Mouse (Mus musculus): ENCODE results near the gene Focad. TPM values are rescaled to one million over a fixed set of nuclear protein-coding genes. Genes with fewer than 3 reads are reported as not detected.

Focad gene
- polyA plus RNA-seq, 1 experiment: 10.3 TPM

- Histone ChIP-seq H3K79me3 (ENCODE audit: low read depth) (no peaks in the 10 kb centered on the region), H3K4me3 (ENCODE audit: insufficient read depth, poor library complexity, severe bottlenecking) (no peak overlapping the region), H3K36me3 (ENCODE audit: control insufficient read depth, insufficient read depth) (no peaks in the 10 kb centered on the region), H3K79me2 (ENCODE audit: control insufficient read depth, insufficient read depth) (no peaks in the 10 kb centered on the region), H3ac (ENCODE audit: control insufficient read depth, insufficient read length, low read depth) (no peak overlapping the region), H3K27me3 (ENCODE audit: control insufficient read depth, insufficient read depth, insufficient read length) (no peaks in the 10 kb centered on the region)
- TF ChIP-seq MYOG (IDR thresholded peaks at IDR 0.05; ENCODE audit: control insufficient read depth, extremely low read depth, insufficient read length) (no peak), FOSL1 (IDR thresholded peaks at IDR 0.05; ENCODE audit: insufficient read depth, low read length, poor library complexity, severe bottlenecking) (no peak), CTCF (IDR thresholded peaks at IDR 0.05; ENCODE audit: control insufficient read depth, insufficient read depth, insufficient read length) (no peak), CEBPB (IDR thresholded peaks at IDR 0.05; ENCODE audit: low read depth) (no peak), MAX (IDR thresholded peaks at IDR 0.05) (no peak), USF1 (IDR thresholded peaks at IDR 0.05; ENCODE audit: low read depth) (no peak), MYOD1 (IDR thresholded peaks at IDR 0.05; ENCODE audit: control insufficient read depth, insufficient read length, low read depth) (no peak)
These were observed 342.7 kb downstream of the Focad start for GRCm38 (mm10) chr4:88437166-88437565.

GRCm38 (mm10) chr4:88437917-88438316 is 343.5 kb downstream of the Focad start:
- TF ChIP-seq USF1 (IDR thresholded peaks at IDR 0.05; ENCODE audit: low read depth) (no peak), CEBPB (IDR thresholded peaks at IDR 0.05; ENCODE audit: low read depth) (no peak), FOSL1 (IDR thresholded peaks at IDR 0.05; ENCODE audit: insufficient read depth, low read length, poor library complexity, severe bottlenecking) (no peak), MYOD1 (IDR thresholded peaks at IDR 0.05; ENCODE audit: control insufficient read depth, insufficient read length, low read depth) (no peak), MAX (IDR thresholded peaks at IDR 0.05) (no peak), MYOG (IDR thresholded peaks at IDR 0.05; ENCODE audit: control insufficient read depth, extremely low read depth, insufficient read length) (no peak), CTCF (IDR thresholded peaks at IDR 0.05; ENCODE audit: control insufficient read depth, insufficient read depth, insufficient read length) (no peak)
- H3K27me3 ChIP-seq (ENCODE audit: control insufficient read depth, insufficient read depth, insufficient read length): no peaks in the 10 kb centered on the region
- no peak overlapping the region for H3ac ChIP-seq (ENCODE audit: control insufficient read depth, insufficient read length, low read depth)
- H3K4me3 ChIP-seq (ENCODE audit: insufficient read depth, poor library complexity, severe bottlenecking): no peak overlapping the region
- H3K79me2 ChIP-seq (ENCODE audit: control insufficient read depth, insufficient read depth): no peaks in the 10 kb centered on the region
- H3K79me3 ChIP-seq (ENCODE audit: low read depth): no peaks in the 10 kb centered on the region
- no peaks in the 10 kb centered on the region for H3K36me3 ChIP-seq (ENCODE audit: control insufficient read depth, insufficient read depth)

GRCm38 (mm10) chr4:88438326-88438989 is 344.0 kb downstream of the Focad start, which contains the start of gene Hacd4:
Gene Hacd4, minus strand, starts transcription at chr4:88438928.
- TF ChIP-seq CTCF (IDR thresholded peaks at IDR 0.05; ENCODE audit: control insufficient read depth, insufficient read depth, insufficient read length) (no peak), FOSL1 (IDR thresholded peaks at IDR 0.05; ENCODE audit: insufficient read depth, low read length, poor library complexity, severe bottlenecking) (no peak), MAX (IDR thresholded peaks at IDR 0.05) (no peak), CEBPB (IDR thresholded peaks at IDR 0.05; ENCODE audit: low read depth) (no peak), MYOG (IDR thresholded peaks at IDR 0.05; ENCODE audit: control insufficient read depth, extremely low read depth, insufficient read length) (no peak), USF1 (IDR thresholded peaks at IDR 0.05; ENCODE audit: low read depth) (no peak), MYOD1 (IDR thresholded peaks at IDR 0.05; ENCODE audit: control insufficient read depth, insufficient read length, low read depth) (no peak)
- peak within 1 kb of the TSS; percentile 19 for H3K4me3 ChIP-seq (ENCODE audit: insufficient read depth, poor library complexity, severe bottlenecking)
- H3K79me3 ChIP-seq (ENCODE audit: low read depth): no peaks in the 10 kb centered on the region
- peak within 1 kb of the TSS; percentile 29 for H3ac ChIP-seq (ENCODE audit: control insufficient read depth, insufficient read length, low read depth)
- no peaks in the 10 kb centered on the region for H3K27me3 ChIP-seq (ENCODE audit: control insufficient read depth, insufficient read depth, insufficient read length)
- no peaks in the 10 kb centered on the region for H3K79me2 ChIP-seq (ENCODE audit: control insufficient read depth, insufficient read depth)
- no peaks in the 10 kb centered on the region for H3K36me3 ChIP-seq (ENCODE audit: control insufficient read depth, insufficient read depth)

- Histone ChIP-seq H3ac (ENCODE audit: control insufficient read depth, insufficient read length, low read depth) (no peak overlapping the region), H3K79me3 (ENCODE audit: low read depth) (no peaks in the 10 kb centered on the region), H3K79me2 (ENCODE audit: control insufficient read depth, insufficient read depth) (no peaks in the 10 kb centered on the region), H3K27me3 (ENCODE audit: control insufficient read depth, insufficient read depth, insufficient read length) (no peaks in the 10 kb centered on the region), H3K4me3 (ENCODE audit: insufficient read depth, poor library complexity, severe bottlenecking) (no peak overlapping the region), H3K36me3 (ENCODE audit: control insufficient read depth, insufficient read depth) (no peaks in the 10 kb centered on the region)
- no peak for TF ChIP-seq MAX (IDR thresholded peaks at IDR 0.05)
- TF ChIP-seq FOSL1 (IDR thresholded peaks at IDR 0.05; ENCODE audit: insufficient read depth, low read length, poor library complexity, severe bottlenecking): no peak
- TF ChIP-seq CTCF (IDR thresholded peaks at IDR 0.05; ENCODE audit: control insufficient read depth, insufficient read depth, insufficient read length): no peak
- no peak for TF ChIP-seq USF1 (IDR thresholded peaks at IDR 0.05; ENCODE audit: low read depth)
- no peak for TF ChIP-seq MYOG (IDR thresholded peaks at IDR 0.05; ENCODE audit: control insufficient read depth, extremely low read depth, insufficient read length)
- no peak for TF ChIP-seq MYOD1 (IDR thresholded peaks at IDR 0.05; ENCODE audit: control insufficient read depth, insufficient read length, low read depth)
- no peak for TF ChIP-seq CEBPB (IDR thresholded peaks at IDR 0.05; ENCODE audit: low read depth)
These were observed 344.5 kb downstream of the Focad start for GRCm38 (mm10) chr4:88438990-88439329.

- TF ChIP-seq FOSL1 (IDR thresholded peaks at IDR 0.05; ENCODE audit: insufficient read depth, low read length, poor library complexity, severe bottlenecking) (no peak), CTCF (IDR thresholded peaks at IDR 0.05; ENCODE audit: control insufficient read depth, insufficient read depth, insufficient read length) (no peak), CEBPB (IDR thresholded peaks at IDR 0.05; ENCODE audit: low read depth) (no peak), MYOG (IDR thresholded peaks at IDR 0.05; ENCODE audit: control insufficient read depth, extremely low read depth, insufficient read length) (no peak), USF1 (IDR thresholded peaks at IDR 0.05; ENCODE audit: low read depth) (no peak), MYOD1 (IDR thresholded peaks at IDR 0.05; ENCODE audit: control insufficient read depth, insufficient read length, low read depth) (no peak), MAX (IDR thresholded peaks at IDR 0.05) (no peak)
- no peaks in the 10 kb centered on the region for H3K79me3 ChIP-seq (ENCODE audit: low read depth)
- H3K36me3 ChIP-seq (ENCODE audit: control insufficient read depth, insufficient read depth): no peaks in the 10 kb centered on the region
- no peak overlapping the region for H3K4me3 ChIP-seq (ENCODE audit: insufficient read depth, poor library complexity, severe bottlenecking)
- H3K27me3 ChIP-seq (ENCODE audit: control insufficient read depth, insufficient read depth, insufficient read length): no peaks in the 10 kb centered on the region
- no peaks in the 10 kb centered on the region for H3K79me2 ChIP-seq (ENCODE audit: control insufficient read depth, insufficient read depth)
- H3ac ChIP-seq (ENCODE audit: control insufficient read depth, insufficient read length, low read depth): no peak overlapping the region
These were observed 345.3 kb downstream of the Focad start for GRCm38 (mm10) chr4:88439669-88440123.
